Mouse (Mus musculus) liver, embryonic 14.5 days (tissue): ENCODE data around the gene Nop56.

Experiments used
- CTCF ChIP-seq: IDR thresholded peaks from 2 replicates; pipeline ENCODE4 v1.5.1; 2016; ENCODE audit warnings: antibody characterized with exemption, low read depth, control low read depth
- EP300 ChIP-seq: IDR thresholded peaks from 2 replicates; pipeline ENCODE4 v1.6.1; 2016; ENCODE audit warnings: antibody characterized with exemption, low read depth

DNA sequence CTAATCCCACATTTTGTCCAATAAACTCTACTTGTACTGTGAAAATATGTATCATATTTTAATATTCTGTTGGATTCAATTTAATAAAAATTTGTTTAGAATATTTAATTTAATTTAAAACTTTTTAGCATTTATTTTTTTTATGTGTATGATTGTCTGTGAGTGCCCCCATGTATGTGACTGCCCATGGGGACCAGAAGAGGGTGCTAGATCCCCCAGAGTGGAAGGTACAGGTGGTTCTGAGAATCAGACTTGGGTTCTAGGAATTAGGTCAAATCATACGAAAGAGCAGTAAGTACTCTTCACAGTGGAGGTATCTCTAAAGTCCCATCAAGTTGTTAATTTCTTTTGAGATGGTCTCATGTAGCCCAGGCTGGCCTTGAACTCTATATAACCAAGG lies 52.8 kb downstream of the Nop56 start:
- TF ChIP-seq CTCF (no peak), EP300 (no peak)
